Mouse (Mus musculus): ENCODE results near the gene Fam107a.

DNA sequence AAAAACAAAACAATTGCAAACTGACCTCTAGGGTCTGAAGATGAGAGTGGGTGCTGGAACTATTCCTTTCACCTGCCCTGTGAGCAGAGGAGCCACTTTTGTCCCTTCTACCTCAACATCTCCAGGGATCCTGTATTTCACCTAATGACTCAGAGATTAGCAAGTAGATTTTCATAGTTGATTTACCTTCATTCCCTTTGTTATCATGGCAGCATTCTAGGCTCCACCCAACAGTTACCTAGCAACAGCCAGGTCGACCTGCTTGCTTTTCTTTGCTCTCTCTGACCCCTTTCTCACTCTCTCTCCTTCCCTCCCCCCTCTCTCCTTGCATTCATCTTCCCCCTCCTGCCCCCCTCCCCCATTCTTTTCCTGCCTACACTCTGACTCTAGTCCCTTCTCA is 49.3 kb upstream of the Fam107a start:
- TF ChIP-seq GABPA (IDR thresholded peaks at IDR 0.05; ENCODE audit: low read depth, low read length) (no peak), MXI1 (IDR thresholded peaks at IDR 0.05; ENCODE audit: low read depth, low read length) (no peak)

Data from MEL (cell line).